Mouse (Mus musculus) forebrain, postnatal 0 days (tissue): ENCODE data around the gene Wwox. TPM values are rescaled to one million over a fixed set of nuclear protein-coding genes. Genes with fewer than 3 reads are reported as not detected.

ENCODE experiments used
- ATAC-seq: fragments of 200-750 bp; cut with Nextera tagmentation; 2 replicates; pipeline ENCODE4 v1.8.0; 2017; ENCODE audit warnings: mild to moderate bottlenecking, moderate library complexity
- DNase-seq: peaks from one replicate; pipeline ENCODE4 v3.0.0-alpha.2; 2015
- H3K27ac ChIP-seq: fragments of 300-500 bp; sonication (generic); 2 replicates; pipeline ENCODE4 v1.5.1; 2014; ENCODE audit warnings: low read depth, mild to moderate bottlenecking, antibody characterized with exemption, low read length, moderate library complexity, mixed read lengths
- H3K27me3 ChIP-seq: fragments of 300-500 bp; sonication (generic); 2 replicates; pipeline ENCODE4 v1.6.1; 2014; ENCODE audit warnings: mild to moderate bottlenecking, low read length, mixed read lengths; ENCODE audit not compliant: insufficient read depth
- H3K36me3 ChIP-seq: fragments of 300-500 bp; sonication (generic); 2 replicates; pipeline ENCODE4 v1.6.1; 2014; ENCODE audit warnings: mild to moderate bottlenecking, moderate library complexity; ENCODE audit not compliant: insufficient read depth
- H3K4me1 ChIP-seq: fragments of 300-500 bp; sonication (generic); 2 replicates; pipeline ENCODE4 v1.6.1; 2014; ENCODE audit warnings: antibody characterized with exemption; ENCODE audit not compliant: insufficient read depth
- H3K4me2 ChIP-seq: fragments of 300-500 bp; sonication (generic); 2 replicates; pipeline ENCODE4 v1.6.1; 2014; ENCODE audit warnings: low read depth, mild to moderate bottlenecking, moderate library complexity
- H3K4me3 ChIP-seq: fragments of 300-500 bp; sonication (generic); 2 replicates; pipeline ENCODE4 v1.5.1; 2014; ENCODE audit warnings: low read depth, low read length, mixed read lengths
- H3K9ac ChIP-seq: fragments of 300-500 bp; sonication (generic); 2 replicates; pipeline ENCODE4 v1.6.1; 2014; ENCODE audit warnings: mild to moderate bottlenecking
- H3K9me3 ChIP-seq: fragments of 300-500 bp; sonication (generic); 2 replicates; pipeline ENCODE4 v1.6.1; 2016; ENCODE audit warnings: low read length
- CTCF ChIP-seq: sonication (generic); IDR thresholded peaks from 2 replicates; pipeline ENCODE4 v1.5.1; 2016; ENCODE audit warnings: antibody characterized with exemption, control low read depth, low read depth
- WGBS: fragments of 180-500 bp; shearing (Covaris S2); extraction: QIAGEN DNeasy Blood & Tissue Kit; methylation state at CpG from one replicate; pipeline ENCODE4 v1.1.7; 2014; 5-methylcytosine and 5-hydroxymethylcytosine counted together
- polyA plus RNA-seq: library from polyadenylated mRNA; unstranded; fragments of >200 nt; fragmentation: Nextera tagmentation; extraction: Ambion mirVana; gene quantifications from 2 replicates; pipeline ENCODE4 v1.2.1, GENCODE M21; 2015
- total RNA-seq: library from RNA; depleted of rRNA; stranded (reverse); fragments of >200 nt; gene quantifications from 2 replicates; pipeline ENCODE4 v1.2.3, GENCODE M21; 2014

Gene Wwox
- total and polyA plus RNA-seq, 2 experiments from 2014 or later = 13.2 to 17.3 TPM

DNA sequence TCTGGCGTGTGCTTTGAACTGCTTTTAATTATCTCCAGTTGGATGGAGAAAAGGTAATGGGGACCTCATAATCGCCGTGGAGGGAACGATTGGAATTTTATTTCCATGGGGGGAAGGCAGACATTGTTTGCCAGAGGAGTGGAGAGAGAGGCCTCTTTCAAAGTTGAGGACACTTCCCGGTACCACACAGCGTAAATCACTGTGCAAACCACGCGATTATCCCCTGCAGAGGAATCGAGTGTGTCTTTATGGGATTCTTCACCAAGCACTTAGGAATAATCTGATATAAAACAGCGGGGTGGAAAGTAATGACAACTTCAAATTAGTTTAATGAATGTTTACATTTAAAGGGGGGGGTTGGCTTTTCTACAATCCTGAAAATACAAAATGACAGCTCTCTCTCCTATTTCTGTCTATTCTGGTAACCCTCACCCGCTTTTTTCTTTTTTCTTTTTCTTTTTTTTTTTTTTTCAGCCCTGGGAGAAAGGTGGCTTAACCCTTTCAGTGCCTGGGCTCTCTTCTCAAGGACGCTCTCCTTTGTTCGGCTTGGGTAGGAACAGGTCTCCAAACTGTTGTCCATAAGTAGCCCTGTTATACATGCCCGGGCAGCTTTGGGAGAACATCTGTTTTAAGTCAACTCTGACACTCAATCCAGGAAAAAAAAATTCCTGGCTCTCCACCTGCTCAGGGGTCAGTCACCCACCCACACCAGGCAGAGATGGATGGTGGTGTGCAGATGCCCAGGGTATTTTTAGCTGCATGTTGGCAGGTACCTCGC lies 769.1 kb downstream of the Wwox start:
- Histone ChIP-seq H3K27me3 (0 out of 2 replicates have a peak, but pooled peaks cover 4% of the 10 kb centered on the region), H3K9ac (no peak overlapping the region), H3K9me3 (no peaks in the 10 kb centered on the region), H3K4me1 (no peaks in the 10 kb centered on the region), H3K4me2 (no peak overlapping the region), H3K36me3 (no peaks in the 10 kb centered on the region), H3K27ac (no peak overlapping the region), H3K4me3 (no peak overlapping the region)
- no peak for DNase-seq
- no peak for TF ChIP-seq CTCF
- no peak for ATAC-seq
- WGBS = 35% methylated on average over 15 of the region's 15 CpGs

DNA sequence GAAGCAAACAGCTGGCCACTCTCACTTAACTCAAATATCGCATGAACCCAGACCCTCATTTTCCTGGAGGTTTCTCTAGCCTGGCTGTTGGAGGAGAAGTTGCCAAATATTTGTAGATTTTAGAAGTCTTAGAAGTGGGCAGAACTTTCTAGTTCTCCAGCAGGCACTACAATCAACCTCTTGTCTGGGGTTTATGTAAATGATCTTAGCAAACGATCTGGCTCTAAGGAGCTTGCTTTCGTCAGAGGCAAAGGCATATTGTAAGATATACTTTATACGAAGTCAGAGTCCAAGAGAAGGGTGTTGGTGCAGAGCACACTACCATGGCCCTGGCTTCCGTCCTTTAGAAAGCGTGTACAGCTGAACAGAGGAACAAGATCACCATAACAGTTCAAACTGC lies 770.6 kb downstream of the Wwox start:
- Histone ChIP-seq H3K4me1 (no peaks in the 10 kb centered on the region), H3K9ac (no peak overlapping the region), H3K27me3 (0 out of 2 replicates have a peak, but pooled peaks cover 4% of the 10 kb centered on the region), H3K27ac (no peak overlapping the region), H3K4me2 (no peak overlapping the region), H3K4me3 (no peak overlapping the region), H3K9me3 (no peaks in the 10 kb centered on the region), H3K36me3 (no peaks in the 10 kb centered on the region)
- TF ChIP-seq CTCF = no peak
- WGBS = 53% methylated on average over 6 of the region's 6 CpGs
- ATAC-seq (no peak), DNase-seq (no peak)

DNA sequence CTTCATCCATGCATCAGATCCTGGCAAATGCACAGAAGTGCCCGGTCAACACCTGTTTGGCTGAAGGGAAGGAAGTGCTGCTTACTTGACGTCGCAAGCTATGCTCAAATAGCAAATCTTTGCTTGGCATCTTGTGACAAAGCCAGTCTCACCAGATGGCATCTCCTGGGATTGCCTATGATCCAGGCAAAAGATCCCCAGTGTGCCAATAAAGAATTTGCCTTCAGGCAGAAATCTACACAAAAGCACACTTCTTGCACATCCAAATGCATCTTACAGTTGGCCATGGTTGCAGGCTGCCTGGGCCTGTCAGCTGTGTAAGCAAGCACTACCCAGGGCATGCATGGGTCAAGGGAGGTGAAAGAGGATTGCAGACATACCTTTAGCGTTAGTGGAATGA lies 773.7 kb downstream of the Wwox start:
- H3K4me2 ChIP-seq = no peak overlapping the region
- 64% methylated on average over 4 of the region's 4 CpGs for WGBS
- peaks cover 8% of the 10 kb centered on the region; the same call in 1 of the 2 replicates for H3K27me3 ChIP-seq
- H3K27ac ChIP-seq = no peak overlapping the region
- no peak overlapping the region for H3K4me3 ChIP-seq
- H3K4me1 ChIP-seq = no peaks in the 10 kb centered on the region
- H3K9ac ChIP-seq = no peak overlapping the region
- no peaks in the 10 kb centered on the region for H3K9me3 ChIP-seq
- ATAC-seq (no peak), DNase-seq (peak; percentile 21)
- no peak for TF ChIP-seq CTCF
- no peaks in the 10 kb centered on the region for H3K36me3 ChIP-seq

DNA sequence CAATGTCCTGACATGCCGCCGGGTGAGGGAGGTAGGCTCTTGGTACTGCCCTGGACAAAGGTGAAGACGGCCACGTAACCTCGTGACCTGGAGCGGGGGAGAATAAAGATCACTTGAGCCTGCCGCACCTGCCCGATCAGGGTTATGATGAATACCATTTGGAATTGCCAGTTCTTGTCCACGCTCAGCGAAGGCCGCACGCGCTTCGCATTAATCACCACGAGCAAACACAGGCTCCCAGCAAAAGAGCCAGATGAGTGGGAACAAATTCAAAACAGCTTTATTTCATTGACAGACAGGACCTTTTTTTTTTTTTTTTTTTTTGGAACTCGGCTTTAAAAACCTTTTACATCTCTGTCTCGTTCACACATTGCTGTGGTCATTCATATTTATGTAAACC lies 775.4 kb downstream of the Wwox start:
- Histone ChIP-seq H3K27ac (no peak overlapping the region), H3K4me3 (no peak overlapping the region), H3K4me2 (no peak overlapping the region), H3K36me3 (no peaks in the 10 kb centered on the region), H3K27me3 (peaks cover 8% of the 10 kb centered on the region; the same call in 1 of the 2 replicates), H3K4me1 (no peaks in the 10 kb centered on the region), H3K9me3 (no peaks in the 10 kb centered on the region), H3K9ac (no peak overlapping the region)
- ATAC-seq (no peak), DNase-seq (no peak)
- no peak for TF ChIP-seq CTCF
- WGBS = 47% methylated on average over 17 of the region's 17 CpGs

DNA sequence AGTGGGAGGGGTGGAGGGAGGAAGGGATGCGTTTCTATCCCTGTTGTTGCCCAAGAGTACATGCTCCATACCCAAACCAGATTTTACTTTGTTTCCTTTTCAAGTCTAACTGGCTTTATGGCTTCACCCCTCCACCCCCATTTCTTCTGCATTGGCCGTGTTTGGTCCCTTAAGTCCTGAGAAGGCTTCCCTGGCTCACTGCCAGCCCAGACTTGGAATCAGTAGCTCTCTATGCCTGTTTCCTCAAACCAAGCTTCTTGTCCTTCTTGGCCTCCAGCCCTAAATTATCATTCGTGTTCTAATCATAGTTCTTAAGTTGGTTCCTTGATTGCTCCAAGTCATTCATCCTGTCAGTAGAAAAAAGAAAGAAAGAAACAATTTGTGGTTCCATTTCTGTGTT lies 777.3 kb downstream of the Wwox start:
- 51% methylated on average over 3 of the region's 3 CpGs for WGBS
- ATAC-seq (no peak), DNase-seq (no peak)

DNA sequence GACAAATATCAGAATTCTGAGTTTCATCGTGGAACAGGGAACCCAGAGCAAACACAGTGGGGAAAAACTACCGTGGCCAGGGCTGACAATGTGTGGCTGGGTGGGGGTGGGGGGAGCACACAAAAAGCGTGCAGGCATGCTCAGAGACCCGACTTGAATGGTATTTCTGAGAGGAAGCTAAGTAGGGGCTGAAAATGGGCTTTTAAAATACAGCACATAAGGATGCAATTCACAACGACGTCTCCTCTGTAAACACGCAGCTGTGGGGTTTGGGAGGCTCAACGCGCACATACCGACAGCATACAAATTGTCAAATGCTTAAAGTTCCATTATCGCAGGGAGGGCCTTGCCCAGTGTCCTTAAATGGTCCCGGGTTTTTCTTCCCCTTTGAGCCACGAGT lies 783.1 kb downstream of the Wwox start:
- TF ChIP-seq CTCF = no peak

More for the DNA sequence above, 777.3 kb downstream of the Wwox start:
- Histone ChIP-seq H3K9me3 (no peaks in the 10 kb centered on the region), H3K4me3 (no peak overlapping the region), H3K36me3 (no peaks in the 10 kb centered on the region), H3K4me2 (no peak overlapping the region), H3K27ac (no peak overlapping the region), H3K27me3 (peaks cover 5% of the 10 kb centered on the region; the same call in 1 of the 2 replicates), H3K4me1 (no peaks in the 10 kb centered on the region), H3K9ac (no peak overlapping the region)
- TF ChIP-seq CTCF = no peak

DNA sequence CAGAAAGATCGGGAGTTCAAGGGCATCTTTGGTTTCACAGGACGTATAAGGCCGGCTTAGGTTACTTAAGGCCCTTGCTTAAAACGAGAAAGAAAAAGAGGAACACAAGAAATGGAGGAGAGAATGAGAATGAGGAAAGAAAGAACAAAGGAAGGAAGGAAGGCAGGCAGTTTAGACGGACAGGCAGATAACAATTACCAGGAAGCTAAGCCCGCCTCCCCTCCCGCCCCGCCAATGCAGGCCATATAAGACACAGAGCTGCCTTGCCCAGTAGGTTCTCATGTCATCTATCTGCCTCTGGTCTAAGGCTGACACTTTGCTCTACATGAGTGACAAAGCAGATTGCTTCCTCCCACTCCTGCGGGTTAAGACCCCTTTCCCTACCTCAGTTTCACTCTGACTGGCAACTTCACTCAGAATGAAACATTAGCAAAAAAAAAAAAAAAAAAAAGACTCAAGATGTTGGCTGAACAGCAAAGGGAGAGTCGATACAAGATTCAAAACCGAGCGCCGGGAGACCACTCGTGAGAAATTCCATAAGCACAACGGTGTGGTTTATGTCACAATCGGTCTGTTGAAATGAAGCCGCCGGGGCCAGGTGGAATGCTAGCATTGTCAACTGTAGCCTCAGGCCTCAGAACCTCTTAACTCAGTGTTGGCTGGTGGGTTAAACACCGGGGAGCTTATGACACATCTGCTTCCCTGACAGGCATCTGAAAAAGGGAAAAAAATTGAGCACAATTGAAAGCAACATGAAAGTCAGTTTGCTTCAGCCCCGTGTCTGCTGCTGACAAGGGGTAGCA lies 787.5 kb downstream of the Wwox start:
- no peak for TF ChIP-seq CTCF
- H3K4me2 ChIP-seq = no peak overlapping the region
- 77% methylated on average over 20 of the region's 20 CpGs for WGBS
- no peaks in the 10 kb centered on the region for H3K9me3 ChIP-seq
- no peak overlapping the region for H3K4me3 ChIP-seq
- H3K9ac ChIP-seq = no peak overlapping the region
- DNase-seq (no peak), ATAC-seq (no peak)
- no peaks in the 10 kb centered on the region for H3K36me3 ChIP-seq
- H3K27me3 ChIP-seq = no peaks in the 10 kb centered on the region
- H3K27ac ChIP-seq = no peak overlapping the region
- no peaks in the 10 kb centered on the region for H3K4me1 ChIP-seq

More for the DNA sequence above, 783.1 kb downstream of the Wwox start:
- Histone ChIP-seq H3K4me2 (0 out of 2 replicates have a peak overlapping the region, but pooled peaks have one; percentile 10), H3K27me3 (no peaks in the 10 kb centered on the region), H3K9me3 (no peaks in the 10 kb centered on the region), H3K36me3 (no peaks in the 10 kb centered on the region), H3K27ac (no peak overlapping the region), H3K4me1 (no peaks in the 10 kb centered on the region), H3K4me3 (no peak overlapping the region), H3K9ac (no peak overlapping the region)
- ATAC-seq (peak; percentile 64), DNase-seq (peak; percentile 59)
- 30% methylated on average over 13 of the region's 13 CpGs for WGBS
